Mouse (Mus musculus) forebrain, embryonic 16.5 days (tissue): ENCODE data around the gene Sbp. TPM values are rescaled to one million over a fixed set of nuclear protein-coding genes. Genes with fewer than 3 reads are reported as not detected.

Experiments used
- polyA plus RNA-seq: library from polyadenylated mRNA; unstranded; fragments of >200 nt; fragmentation: Nextera tagmentation; extraction: Ambion mirVana; gene quantifications from 2 replicates; pipeline ENCODE4 v1.2.1, GENCODE M21; 2015

The Sbp gene
- polyA plus RNA-seq, 1 experiment from 2014 or later: not detected

Other genes starting within 250 kb of the Sbp start
- not detected in 2 replicates for gene 1520401A03Rik, start 218.9 kb upstream of the Sbp start, polyA plus RNA-seq
- 22.3 and 25.0 TPM in 2 replicates for gene Pkmyt1, start 215.3 kb upstream of the Sbp start, polyA plus RNA-seq
- 40.8 and 45.6 TPM in 2 replicates for gene Paqr4, start 200.8 kb upstream of the Sbp start, polyA plus RNA-seq
- gene Kremen2, start 195.8 kb upstream of the Sbp start, polyA plus RNA-seq: 0.41 and 1.0 TPM in 2 replicates
- 151 and 156 TPM in 2 replicates for gene Flywch1, start 170.1 kb upstream of the Sbp start, polyA plus RNA-seq
- 22.9 and 33.2 TPM in 2 replicates for gene Flywch2, start 155.6 kb upstream of the Sbp start, polyA plus RNA-seq
- 435 and 505 TPM in 2 replicates for gene Srrm2, start 151.1 kb upstream of the Sbp start, polyA plus RNA-seq
- 1,002 and 1,034 TPM in 2 replicates for gene Elob, start 112.5 kb upstream of the Sbp start, polyA plus RNA-seq
- not detected in 2 replicates for gene Prss33, start 105.6 kb upstream of the Sbp start, polyA plus RNA-seq
- gene Prss32, start 97.8 kb upstream of the Sbp start, polyA plus RNA-seq: not detected in 2 replicates
- 0.87 and 1.0 TPM in 2 replicates for gene Prss41, start 97.5 kb upstream of the Sbp start, polyA plus RNA-seq
- not detected in 2 replicates for gene Prss21, start 73.6 kb upstream of the Sbp start, polyA plus RNA-seq
- not detected in 2 replicates for gene Dcpp1, start 60.8 kb upstream of the Sbp start, polyA plus RNA-seq
- not detected in 2 replicates for gene Dcpp2, start 60.8 kb upstream of the Sbp start, polyA plus RNA-seq
- gene Dcpp3, start 24.2 kb upstream of the Sbp start, polyA plus RNA-seq: not detected in 2 replicates
- gene Sbpl, start 13.6 kb downstream of the Sbp start, polyA plus RNA-seq: not detected in 2 replicates
- 0.21 and 0.28 TPM in 2 replicates for gene Prss30, start 38.9 kb downstream of the Sbp start, polyA plus RNA-seq
- not detected in 2 replicates for gene Prss22, start 56.4 kb downstream of the Sbp start, polyA plus RNA-seq
- gene Prss27, start 96.5 kb downstream of the Sbp start, polyA plus RNA-seq: 0.26 and 0.49 TPM in 2 replicates
- 94.0 and 98.5 TPM in 2 replicates for gene Kctd5, start 131.8 kb downstream of the Sbp start, polyA plus RNA-seq
- 59.4 and 62.9 TPM in 2 replicates for gene Pdpk1, start 209.3 kb downstream of the Sbp start, polyA plus RNA-seq
- 25.5 and 28.2 TPM in 2 replicates for gene Amdhd2, start 222.1 kb downstream of the Sbp start, polyA plus RNA-seq
- 881 and 1,064 TPM in 2 replicates for gene Atp6v0c, start 228.0 kb downstream of the Sbp start, polyA plus RNA-seq